Comparison of ENCODE assay signal across 22 mouse cellular contexts in the genomic region with DNA sequence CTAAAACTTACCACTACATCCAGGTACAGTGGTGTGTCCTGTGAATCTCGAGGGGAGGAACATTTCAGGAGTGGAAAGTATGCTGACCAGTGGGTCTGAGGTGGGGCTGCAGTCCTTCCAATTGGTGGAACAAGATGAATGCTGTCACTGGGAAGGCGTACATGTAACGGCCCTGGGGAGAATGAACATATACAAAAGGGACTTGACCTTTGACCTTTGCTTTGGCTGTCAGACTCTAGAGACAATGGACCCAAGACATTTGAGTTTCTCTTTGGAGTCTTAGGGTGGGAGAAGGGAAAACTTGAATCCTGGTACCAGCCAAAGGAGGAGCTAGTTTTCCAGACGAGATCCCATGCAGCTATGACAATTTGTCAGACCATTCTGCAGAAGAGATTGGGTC.
DNase-seq lines count a peak whose midpoint lies in the region; ATAC-seq lines count a peak whose summit lies in the region.
"Had no signal": no experiment of that assay in that cellular context is flagged by ENCODE, and none has a peak within 500 bp of the region (broad histone marks: within the 10 kb centered on the region; RNA-seq: fewer than 3 reads in every experiment).

No protein-coding gene starts in this region.

- no peaks in the 10 kb centered on the region for H3K9me3 ChIP-seq in midbrain, embryonic 11.5 days (ENCODE audit: control insufficient read depth, low read length)
- no peaks in the 10 kb centered on the region for H3K9me3 ChIP-seq in midbrain, embryonic 16.5 days (replicated peaks; ENCODE audit: control insufficient read depth, low read length, poor library complexity, severe bottlenecking)
- H3K9me3 ChIP-seq: embryonic facial prominence, embryonic 13.5 days; embryonic facial prominence, embryonic 15.5 days; forebrain, embryonic 10.5 days; forebrain, embryonic 12.5 days had no signal

- no peak overlapping the region for H3K4me3 ChIP-seq in midbrain, embryonic 11.5 days (ENCODE audit: low read depth, low read length)
- H3K4me3 ChIP-seq in midbrain, embryonic 16.5 days (ENCODE audit: low read depth, low read length) = no peak overlapping the region
- H3K4me3 ChIP-seq: embryonic facial prominence, embryonic 13.5 days; embryonic facial prominence, embryonic 15.5 days; erythroblast, embryonic 14.5 days; forebrain, embryonic 10.5 days; forebrain, embryonic 12.5 days had no signal

- H3K27me3 ChIP-seq in midbrain, embryonic 11.5 days (ENCODE audit: control insufficient read depth, insufficient read depth, low read length) = no peaks in the 10 kb centered on the region
- H3K27me3 ChIP-seq in midbrain, embryonic 16.5 days (ENCODE audit: control insufficient read depth, insufficient read depth, low read depth, low read length) = no peaks in the 10 kb centered on the region
- H3K27me3 ChIP-seq: embryonic facial prominence, embryonic 13.5 days; embryonic facial prominence, embryonic 15.5 days had no signal

- H3K4me2 ChIP-seq in midbrain, embryonic 11.5 days = no peak overlapping the region
- H3K4me2 ChIP-seq in midbrain, embryonic 16.5 days (ENCODE audit: low read length) = no peak overlapping the region
- H3K4me2 ChIP-seq: embryonic facial prominence, embryonic 13.5 days; embryonic facial prominence, embryonic 15.5 days; forebrain, embryonic 12.5 days had no signal

- WGBS in midbrain, embryonic 11.5 days = 32% methylated on average over 4 of the region's 4 CpGs
- 38% methylated on average over 4 of the region's 4 CpGs for whole genome bisulfite sequencing in midbrain, embryonic 16.5 days

- no peak for ATAC-seq in midbrain, embryonic 11.5 days (ENCODE audit: low FRiP score)
- ATAC-seq in midbrain, embryonic 16.5 days = no peak
- ATAC-seq: forebrain, embryonic 14.5 days; forebrain, embryonic 16.5 days had no signal

- H3K36me3 ChIP-seq in midbrain, embryonic 11.5 days (ENCODE audit: control insufficient read depth, insufficient read depth, low read length) = no peaks in the 10 kb centered on the region
- H3K36me3 ChIP-seq in midbrain, embryonic 16.5 days (ENCODE audit: control insufficient read depth, insufficient read depth, low read length) = no peaks in the 10 kb centered on the region
- H3K36me3 ChIP-seq: embryonic facial prominence, embryonic 13.5 days; embryonic facial prominence, embryonic 15.5 days; forebrain, embryonic 10.5 days; forebrain, embryonic 12.5 days had no signal

- H3K27ac ChIP-seq in midbrain, embryonic 11.5 days (ENCODE audit: low read depth, low read length) = no peak overlapping the region
- H3K27ac ChIP-seq in midbrain, embryonic 16.5 days (ENCODE audit: low read length) = no peak overlapping the region
- H3K27ac ChIP-seq: embryonic facial prominence, embryonic 13.5 days; embryonic facial prominence, embryonic 15.5 days; forebrain, embryonic 10.5 days; forebrain, embryonic 12.5 days had no signal

- no peak overlapping the region for H3K9ac ChIP-seq in midbrain, embryonic 11.5 days (ENCODE audit: low read length)
- no peak overlapping the region for H3K9ac ChIP-seq in midbrain, embryonic 16.5 days (ENCODE audit: low read depth, low read length)
- H3K9ac ChIP-seq: embryonic facial prominence, embryonic 13.5 days; embryonic facial prominence, embryonic 15.5 days; forebrain, embryonic 12.5 days had no signal

- peaks cover 9% of the 10 kb centered on the region for H3K4me1 ChIP-seq in midbrain, embryonic 11.5 days (ENCODE audit: control insufficient read depth, insufficient read depth, low read length)
- H3K4me1 ChIP-seq in midbrain, embryonic 16.5 days (ENCODE audit: control insufficient read depth, insufficient read depth, low read length) = peaks cover 19% of the 10 kb centered on the region

- peak; percentile 83 for DNase-seq in midbrain, embryonic 11.5 days (ENCODE audit: low spot score, missing footprints)
- peak; percentile 53 for DNase-seq in embryo, embryonic 10.5 days (ENCODE audit: low spot score)
- DNase-seq in embryo, embryonic 9.5 days (ENCODE audit: extremely low spot score) = peak; percentile 45
- no peak for DNase-seq in frontal cortex, adult 2 months (ENCODE audit: extremely low spot score in 1 of 2, low spot score in 1 of 2)
- DNase-seq in frontal cortex, postnatal 25 days (ENCODE audit: low spot score in 2 of 2) = no peak
- DNase-seq: adrenal gland, adult 2 months; adrenal gland, postnatal 10 days; adrenal gland, postnatal 25 days; cerebellum, adult 11 months; cerebellum, adult 18-20 months; cerebellum, adult 8-10 months; cerebellum, adult 9-11 months; cerebellum, postnatal 14 days; cerebellum, postnatal 36 days had no signal

Comparison
In these comparisons a context has a peak if more than half of its experiments do, and no peak if none do; other contexts are left out.
1. DNase-seq: peak in midbrain, embryonic 11.5 days (single experiment), embryo, embryonic 10.5 days (single experiment) and embryo, embryonic 9.5 days (single experiment); none in frontal cortex, adult 2 months (0 of 2) and frontal cortex, postnatal 25 days (0 of 2).